Mouse (Mus musculus) CH12.LX (cell line): ENCODE results near the gene Pde6b. TPM values are rescaled to one million over a fixed set of nuclear protein-coding genes. Genes with fewer than 3 reads are reported as not detected.

ENCODE experiments used
- DNase-seq: peaks from one replicate; pipeline ENCODE4 v3.0.0-alpha.2; 2013; ENCODE audit errors: extremely low read depth
- H3K27ac ChIP-seq: 2 replicates; pipeline ENCODE4 v1.5.1; 2012; ENCODE audit warnings: low read depth, mild to moderate bottlenecking, control low read depth, moderate library complexity; ENCODE audit not compliant: insufficient read depth
- H3K27me3 ChIP-seq: replicated peaks from 2 replicates; pipeline ENCODE3; 2012; ENCODE audit warnings: inconsistent platforms
- H3K36me3 ChIP-seq, 2 experiments: replicated peaks in 1 of 2; 2 replicates each; pipeline versions ENCODE3 to v1.6.1; 2012; ENCODE audit warnings: inconsistent platforms in 1 of 2, low read length in 1 of 2, mild to moderate bottlenecking in 1 of 2, mixed read lengths in 1 of 2, moderate library complexity in 1 of 2; ENCODE audit not compliant: control insufficient read depth in 1 of 2, insufficient read depth in 1 of 2
- H3K4me1 ChIP-seq, 2 experiments: 2 replicates each; pipeline ENCODE4 v1.6.1; 2012; ENCODE audit warnings: inconsistent platforms in 1 of 2, moderate library complexity in 1 of 2; ENCODE audit not compliant: insufficient read depth in 2 of 2, control insufficient read depth in 1 of 2
- H3K4me2 ChIP-seq: 2 replicates; pipeline ENCODE4 v1.6.1; 2012; ENCODE audit warnings: low read depth, mild to moderate bottlenecking, control low read depth; ENCODE audit not compliant: poor library complexity, insufficient read depth, severe bottlenecking
- H3K4me3 ChIP-seq, 3 experiments: fragments of 150-350 bp in 1 of 3; sonication (generic) in 1 of 3; replicated peaks in 1 of 3; 2 replicates each; pipeline versions ENCODE3 to v1.5.1; 2011 to 2012; ENCODE audit warnings: low read depth in 2 of 3, low read length in 2 of 3, mild to moderate bottlenecking in 2 of 3, moderate library complexity in 2 of 3, control low read depth in 1 of 3, improper control_type of control experiment in 1 of 3, inconsistent platforms in 1 of 3, mixed read lengths in 1 of 3; ENCODE audit not compliant: poor library complexity in 1 of 3
- H3K79me2 ChIP-seq: replicated peaks from 2 replicates; pipeline ENCODE4 v1.6.1; 2012; ENCODE audit warnings: mild to moderate bottlenecking, moderate library complexity; ENCODE audit not compliant: control insufficient read depth, poor library complexity, insufficient read depth, severe bottlenecking; ENCODE audit errors: extremely low read depth
- H3K9ac ChIP-seq: 2 replicates; pipeline ENCODE4 v1.6.1; 2012; ENCODE audit warnings: low read depth, mild to moderate bottlenecking, control low read depth, moderate library complexity; ENCODE audit not compliant: insufficient read depth
- H3K9me3 ChIP-seq: replicated peaks from 2 replicates; pipeline ENCODE3; 2012; ENCODE audit warnings: low read length, inconsistent platforms, mixed read lengths
- CHD1 ChIP-seq: IDR thresholded peaks from 2 replicates; pipeline ENCODE4 v1.6.1; 2012; ENCODE audit warnings: low read depth, low read length, improper control_type of control experiment, inconsistent platforms
- ELF1 ChIP-seq: IDR thresholded peaks from 2 replicates; pipeline ENCODE4 v1.6.1; 2014; ENCODE audit warnings: low read depth, mild to moderate bottlenecking, inconsistent platforms, low read length, improper control_type of control experiment
- GABPA ChIP-seq: IDR thresholded peaks from 2 replicates; pipeline ENCODE4 v1.6.1; 2012; ENCODE audit warnings: low read depth, low read length, improper control_type of control experiment, inconsistent platforms; ENCODE audit not compliant: insufficient replicate concordance
- IRF4 ChIP-seq: IDR thresholded peaks from 2 replicates; pipeline ENCODE4 v1.6.1; 2014; ENCODE audit warnings: low read depth, mild to moderate bottlenecking, inconsistent platforms, low read length, improper control_type of control experiment
- JUN ChIP-seq: IDR thresholded peaks from 2 replicates; pipeline ENCODE4 v1.6.1; 2011; ENCODE audit warnings: low read depth, mild to moderate bottlenecking, low read length, improper control_type of control experiment, moderate library complexity; ENCODE audit not compliant: insufficient read depth
- KAT2A ChIP-seq: IDR thresholded peaks from 2 replicates; pipeline ENCODE4 v1.6.1; 2012; ENCODE audit warnings: low read length, improper control_type of control experiment, inconsistent platforms; ENCODE audit not compliant: insufficient replicate concordance
- MAFK ChIP-seq: IDR thresholded peaks from 2 replicates; pipeline ENCODE4 v1.6.1; 2011; ENCODE audit warnings: low read length, improper control_type of control experiment; ENCODE audit not compliant: insufficient replicate concordance
- MAX ChIP-seq: IDR thresholded peaks from 2 replicates; pipeline ENCODE4 v1.6.1; 2011; ENCODE audit warnings: low read length, improper control_type of control experiment
- MAZ ChIP-seq: IDR thresholded peaks from 2 replicates; pipeline ENCODE4 v1.6.1; 2012; ENCODE audit warnings: low read depth, mild to moderate bottlenecking, inconsistent platforms, low read length, improper control_type of control experiment, moderate library complexity
- MEF2A ChIP-seq: IDR thresholded peaks from 2 replicates; pipeline ENCODE4 v1.6.1; 2014; ENCODE audit warnings: low read depth, mild to moderate bottlenecking, inconsistent platforms, low read length, improper control_type of control experiment, borderline replicate concordance
- MXI1 ChIP-seq: IDR thresholded peaks from 2 replicates; pipeline ENCODE4 v1.6.1; 2011; ENCODE audit warnings: mild to moderate bottlenecking, low read depth, low read length, improper control_type of control experiment
- NELFE ChIP-seq: IDR thresholded peaks from 2 replicates; pipeline ENCODE4 v1.6.1; 2011; ENCODE audit warnings: low read depth, low read length, improper control_type of control experiment
- PAX5 ChIP-seq: IDR thresholded peaks from 2 replicates; pipeline ENCODE4 v1.6.1; 2012; ENCODE audit warnings: low read length, inconsistent platforms, mixed read lengths
- POLR2A ChIP-seq: IDR thresholded peaks from 2 replicates; pipeline ENCODE4 v1.6.1; 2011; ENCODE audit warnings: low read depth, mild to moderate bottlenecking, improper control_type of control experiment, low read length
- POLR2AphosphoS2 ChIP-seq: IDR thresholded peaks from 2 replicates; pipeline ENCODE4 v1.6.1; 2011; ENCODE audit warnings: low read depth, low read length, improper control_type of control experiment
- SIN3A ChIP-seq: IDR thresholded peaks from 2 replicates; pipeline ENCODE4 v1.6.1; 2012; ENCODE audit warnings: low read length, improper control_type of control experiment, inconsistent platforms
- SMC3 ChIP-seq: IDR thresholded peaks from 2 replicates; pipeline ENCODE4 v1.6.1; 2011; ENCODE audit warnings: low read depth, low read length, improper control_type of control experiment
- TCF12 ChIP-seq: IDR thresholded peaks from 2 replicates; pipeline ENCODE4 v1.6.1; 2014; ENCODE audit warnings: low read depth, mild to moderate bottlenecking, inconsistent platforms, low read length, improper control_type of control experiment
- UBTF ChIP-seq: IDR thresholded peaks from 2 replicates; pipeline ENCODE4 v1.6.1; 2012; ENCODE audit warnings: low read depth, mild to moderate bottlenecking, inconsistent platforms, low read length, improper control_type of control experiment, moderate library complexity
- USF1 ChIP-seq: IDR thresholded peaks from 2 replicates; pipeline ENCODE4 v1.6.1; 2014; ENCODE audit warnings: low read depth, mild to moderate bottlenecking, inconsistent platforms, low read length, improper control_type of control experiment
- USF2 ChIP-seq: conservative IDR thresholded peaks from 2 replicates; pipeline ENCODE4 v1.6.1; 2011; ENCODE audit warnings: low read depth, low read length, improper control_type of control experiment
- ZMIZ1 ChIP-seq: IDR thresholded peaks from 2 replicates; pipeline ENCODE4 v1.6.1; 2012; ENCODE audit warnings: low read depth, mild to moderate bottlenecking, inconsistent platforms, low read length, improper control_type of control experiment
- dilution Hi-C: fragments of 300-500 bp; cut with MboI; formaldehyde crosslinking; loops from 2 replicates; pipeline ENCODE4 v1.14.3; 2020; ENCODE audit warnings: low sequenced_read_pairs; ENCODE audit not compliant: extremely low pct_unique_long_range_greater_than_20kb, extremely low pct_ligation_motif_present
- in situ Hi-C: fragments of 300-500 bp; cut with MboI; formaldehyde crosslinking; loops from 3 replicates; pipeline ENCODE4 v1.14.3; 2019; ENCODE audit warnings: low sequenced_read_pairs, low pct_ligation_motif_present, low pct_unique_long_range_greater_than_20kb, mixed read lengths
- polyA plus RNA-seq: library from polyadenylated mRNA; unstranded; fragments of >175 nt; gene quantifications from 2 replicates; pipeline ENCODE4 v1.2.1, GENCODE M21; 2012; ENCODE audit warnings: low read depth; ENCODE audit not compliant: insufficient read length
- total RNA-seq, 2 experiments: library from RNA; depleted of rRNA; stranded (reverse); fragments of 300-350 nt in 1 of 2; fragments of >200 nt in 1 of 2; gene quantifications; 2 replicates each; pipeline ENCODE4 v1.2.3; 2012 to 2014

Gene Pde6b
- total and polyA plus RNA-seq, 3 experiments: 0.11 TPM; not detected in 2

GRCm38 (mm10) chr5:108357862-108358261 lies 30.3 kb upstream of the Pde6b start:
- dilution Hi-C loops: no loop called here
- Histone ChIP-seq H3K27me3 (no peaks in the 10 kb centered on the region), H3K36me3 (peaks cover 0 to 1% of the 10 kb centered on the region in 2 experiments), H3K79me2 (no peaks in the 10 kb centered on the region), H3K9me3 (peaks cover 3% of the 10 kb centered on the region), H3K9ac (no peak overlapping the region), H3K4me1 (no peaks in the 10 kb centered on the region), H3K4me3 (no peak overlapping the region), H3K4me2 (no peak overlapping the region), H3K27ac (no peak overlapping the region)
- DNase-seq: no peak
- TF ChIP-seq POLR2AphosphoS2 (no peak), CHD1 (no peak), USF2 (no peak), MAFK (no peak), ELF1 (no peak)
- TF ChIP-seq, all 38 proteins: peak for 0
- in situ Hi-C loops: no loop called here

- no peaks in the 10 kb centered on the region for H3K4me1 ChIP-seq
- H3K27me3 ChIP-seq: no peaks in the 10 kb centered on the region
- H3K36me3 ChIP-seq: peaks cover 0 to 1% of the 10 kb centered on the region in 2 experiments
- no peaks in the 10 kb centered on the region for H3K79me2 ChIP-seq
- no peak for DNase-seq
- no peak overlapping the region for H3K4me2 ChIP-seq
- H3K4me3 ChIP-seq: no peak overlapping the region
- dilution Hi-C loops: no loop called here
- H3K9me3 ChIP-seq: peaks cover 3% of the 10 kb centered on the region
- in situ Hi-C loops: no loop called here
- no peak for TF ChIP-seq TCF12
- TF ChIP-seq ELF1: no peak
- TF ChIP-seq UBTF: no peak
- TF ChIP-seq MAX: no peak
- no peak for TF ChIP-seq GABPA
- TF ChIP-seq USF1: no peak
- no peak for TF ChIP-seq MEF2A
- TF ChIP-seq POLR2AphosphoS2: no peak
- no peak for TF ChIP-seq ZMIZ1
- no peak for TF ChIP-seq USF2
- TF ChIP-seq PAX5: no peak
- no peak for TF ChIP-seq MAZ
- no peak for TF ChIP-seq KAT2A
- TF ChIP-seq MXI1: no peak
- TF ChIP-seq SMC3: no peak
- TF ChIP-seq SIN3A: no peak
- no peak for TF ChIP-seq JUN
- no peak for TF ChIP-seq NELFE
- TF ChIP-seq IRF4: no peak
- TF ChIP-seq POLR2A: no peak
- no peak overlapping the region for H3K27ac ChIP-seq
- no peak overlapping the region for H3K9ac ChIP-seq
Measured at GRCm38 (mm10) chr5:108359491-108359890, 28.7 kb upstream of the Pde6b start.
